Mouse (Mus musculus): ENCODE data around the gene Mtmr14. TPM values are rescaled to one million over a fixed set of nuclear protein-coding genes. Genes with fewer than 3 reads are reported as not detected.

Mtmr14 gene
- polyA plus RNA-seq, 1 experiment, result 19.5 TPM

DNA sequence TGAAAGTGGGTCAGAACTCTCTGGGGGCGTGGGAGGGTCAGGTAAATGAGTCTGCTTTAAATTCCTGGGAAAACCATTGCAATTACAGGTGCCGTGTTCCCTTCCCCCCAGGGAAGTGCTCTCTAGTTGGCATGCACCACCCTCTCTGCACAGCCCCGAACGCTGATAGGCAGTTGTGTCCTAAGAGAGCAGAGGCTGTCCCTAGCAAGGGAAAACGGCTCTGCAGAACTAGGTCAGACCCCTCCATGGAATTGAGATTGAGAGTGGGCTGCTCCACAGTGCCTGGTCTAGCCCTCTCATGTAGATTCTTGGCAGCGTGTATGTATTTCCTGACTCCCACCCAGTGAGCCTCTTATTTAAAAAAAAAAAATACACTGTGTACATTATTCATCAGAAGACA, 25.9 kb downstream of the Mtmr14 start:
- Histone ChIP-seq H3K36me3 (ENCODE audit: control insufficient read depth, insufficient read depth) (peaks cover 36% of the 10 kb centered on the region), H3ac (ENCODE audit: control insufficient read depth, insufficient read length, low read depth) (no peak overlapping the region)

DNA sequence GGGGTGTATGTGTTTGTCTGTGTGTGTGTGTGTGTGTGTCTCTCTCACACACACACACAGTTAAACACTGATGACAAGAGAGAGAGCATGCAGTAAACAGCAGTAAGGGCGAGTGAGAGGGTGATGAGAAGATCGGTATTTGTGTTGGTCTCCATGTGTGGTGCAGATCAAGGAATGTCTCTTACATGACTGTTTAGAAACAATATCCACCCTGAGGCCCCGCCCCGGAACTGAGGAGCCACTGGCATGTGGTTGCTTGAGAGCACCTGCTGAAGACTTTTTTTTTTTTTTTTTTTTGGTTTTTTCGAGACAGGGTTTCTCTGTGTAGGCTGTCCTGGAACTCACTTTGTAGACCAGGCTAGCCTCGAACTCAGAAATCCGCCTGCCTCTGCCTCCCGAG, 26.8 kb downstream of the Mtmr14 start:
- H3K79me2 ChIP-seq (ENCODE audit: control insufficient read depth, insufficient read depth), result no peaks in the 10 kb centered on the region
- TF ChIP-seq MYOG (IDR thresholded peaks at IDR 0.05; ENCODE audit: control insufficient read depth, extremely low read depth, insufficient read length) (no peak), CEBPB (IDR thresholded peaks at IDR 0.05; ENCODE audit: low read depth) (no peak), FOSL1 (IDR thresholded peaks at IDR 0.05; ENCODE audit: insufficient read depth, low read length, poor library complexity, severe bottlenecking) (no peak), USF1 (IDR thresholded peaks at IDR 0.05; ENCODE audit: low read depth) (no peak), MYOD1 (IDR thresholded peaks at IDR 0.05; ENCODE audit: control insufficient read depth, insufficient read length, low read depth) (no peak), MAX (IDR thresholded peaks at IDR 0.05) (no peak), CTCF (IDR thresholded peaks at IDR 0.05; ENCODE audit: control insufficient read depth, insufficient read depth, insufficient read length) (no peak)
- no peaks in the 10 kb centered on the region for H3K79me3 ChIP-seq (ENCODE audit: low read depth)
- H3K27me3 ChIP-seq (ENCODE audit: control insufficient read depth, insufficient read depth, insufficient read length), result no peaks in the 10 kb centered on the region
- no peak overlapping the region for H3K4me3 ChIP-seq (ENCODE audit: insufficient read depth, poor library complexity, severe bottlenecking)
- peaks cover 37% of the 10 kb centered on the region for H3K36me3 ChIP-seq (ENCODE audit: control insufficient read depth, insufficient read depth)
- H3ac ChIP-seq (ENCODE audit: control insufficient read depth, insufficient read length, low read depth), result no peak overlapping the region

More for the DNA sequence above, 25.9 kb downstream of the Mtmr14 start:
- no peaks in the 10 kb centered on the region for H3K79me3 ChIP-seq (ENCODE audit: low read depth)
- H3K4me3 ChIP-seq (ENCODE audit: insufficient read depth, poor library complexity, severe bottlenecking), result no peak overlapping the region
- TF ChIP-seq FOSL1 (IDR thresholded peaks at IDR 0.05; ENCODE audit: insufficient read depth, low read length, poor library complexity, severe bottlenecking) (no peak), MYOG (IDR thresholded peaks at IDR 0.05; ENCODE audit: control insufficient read depth, extremely low read depth, insufficient read length) (no peak), MYOD1 (IDR thresholded peaks at IDR 0.05; ENCODE audit: control insufficient read depth, insufficient read length, low read depth) (no peak), CEBPB (IDR thresholded peaks at IDR 0.05; ENCODE audit: low read depth) (no peak), USF1 (IDR thresholded peaks at IDR 0.05; ENCODE audit: low read depth) (no peak), MAX (IDR thresholded peaks at IDR 0.05) (no peak), CTCF (IDR thresholded peaks at IDR 0.05; ENCODE audit: control insufficient read depth, insufficient read depth, insufficient read length) (no peak)
- no peaks in the 10 kb centered on the region for H3K27me3 ChIP-seq (ENCODE audit: control insufficient read depth, insufficient read depth, insufficient read length)
- H3K79me2 ChIP-seq (ENCODE audit: control insufficient read depth, insufficient read depth), result no peaks in the 10 kb centered on the region

DNA sequence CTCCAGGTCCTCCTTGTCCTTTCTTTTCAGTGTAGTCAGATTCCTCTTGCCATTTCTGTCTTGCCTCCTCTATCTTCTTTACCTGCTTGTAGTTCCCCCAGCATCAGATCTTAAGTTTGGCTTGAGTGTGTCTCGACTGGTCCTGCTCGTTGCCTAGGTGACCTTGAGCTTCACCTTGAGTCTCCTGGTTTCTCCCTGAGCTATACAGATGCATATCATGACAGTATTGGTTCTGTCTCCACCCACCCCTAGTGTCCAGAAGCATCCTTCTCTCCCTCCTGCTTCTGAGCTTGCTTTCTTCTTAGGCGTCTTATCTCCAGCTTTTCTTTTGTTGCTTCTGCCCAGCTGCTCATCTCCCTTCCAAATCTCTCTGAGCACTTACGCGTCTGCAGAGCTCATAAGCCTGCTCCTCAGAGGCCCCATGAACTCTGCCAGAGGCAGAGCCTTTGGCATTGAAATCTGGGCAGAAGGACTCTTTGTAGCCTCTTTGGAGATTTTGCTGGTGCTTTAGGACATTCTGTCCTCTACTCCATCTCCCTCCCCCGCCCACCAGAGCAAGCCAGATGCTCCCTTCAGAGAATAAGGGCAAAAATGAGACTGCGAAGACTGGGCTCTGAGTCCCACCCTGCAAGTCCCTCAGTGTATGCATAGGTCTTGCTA, 29.5 kb downstream of the Mtmr14 start:
- Histone ChIP-seq H3K27me3 (ENCODE audit: control insufficient read depth, insufficient read depth, insufficient read length) (no peaks in the 10 kb centered on the region), H3K36me3 (ENCODE audit: control insufficient read depth, insufficient read depth) (peaks cover 37% of the 10 kb centered on the region), H3K4me3 (ENCODE audit: insufficient read depth, poor library complexity, severe bottlenecking) (no peak overlapping the region), H3K79me2 (ENCODE audit: control insufficient read depth, insufficient read depth) (no peaks in the 10 kb centered on the region), H3K79me3 (ENCODE audit: low read depth) (no peaks in the 10 kb centered on the region), H3ac (ENCODE audit: control insufficient read depth, insufficient read length, low read depth) (no peak overlapping the region)
- no peak for TF ChIP-seq USF1 (IDR thresholded peaks at IDR 0.05; ENCODE audit: low read depth)
- TF ChIP-seq CTCF (IDR thresholded peaks at IDR 0.05; ENCODE audit: control insufficient read depth, insufficient read depth, insufficient read length), result no peak
- TF ChIP-seq CEBPB (IDR thresholded peaks at IDR 0.05; ENCODE audit: low read depth), result no peak
- no peak for TF ChIP-seq MYOD1 (IDR thresholded peaks at IDR 0.05; ENCODE audit: control insufficient read depth, insufficient read length, low read depth)
- TF ChIP-seq MYOG (IDR thresholded peaks at IDR 0.05; ENCODE audit: control insufficient read depth, extremely low read depth, insufficient read length), result no peak
- no peak for TF ChIP-seq FOSL1 (IDR thresholded peaks at IDR 0.05; ENCODE audit: insufficient read depth, low read length, poor library complexity, severe bottlenecking)
- TF ChIP-seq MAX (IDR thresholded peaks at IDR 0.05), result no peak

DNA sequence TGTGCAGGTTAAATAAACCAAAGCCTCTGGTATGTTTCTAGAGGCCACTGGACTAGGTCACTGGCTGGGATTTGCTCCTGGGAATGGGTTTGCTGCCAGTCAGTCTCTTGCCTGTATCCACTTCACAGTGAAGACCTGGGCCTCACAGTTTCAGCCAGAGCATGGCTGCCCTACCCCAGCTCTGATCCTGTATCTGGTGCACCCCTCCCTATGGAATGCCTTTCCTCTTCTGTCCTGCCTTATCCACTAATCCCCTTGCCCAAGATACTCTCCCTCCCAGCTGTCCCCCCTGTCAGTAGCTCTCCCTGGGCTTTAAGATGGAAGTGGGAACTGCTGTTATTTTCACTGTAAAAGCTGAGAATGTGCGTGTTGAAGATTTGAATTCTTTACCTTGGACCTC, 30.3 kb downstream of the Mtmr14 start:
- TF ChIP-seq FOSL1 (IDR thresholded peaks at IDR 0.05; ENCODE audit: insufficient read depth, low read length, poor library complexity, severe bottlenecking) (no peak), CTCF (IDR thresholded peaks at IDR 0.05; ENCODE audit: control insufficient read depth, insufficient read depth, insufficient read length) (no peak), MYOG (IDR thresholded peaks at IDR 0.05; ENCODE audit: control insufficient read depth, extremely low read depth, insufficient read length) (no peak), MYOD1 (IDR thresholded peaks at IDR 0.05; ENCODE audit: control insufficient read depth, insufficient read length, low read depth) (no peak), USF1 (IDR thresholded peaks at IDR 0.05; ENCODE audit: low read depth) (no peak), MAX (IDR thresholded peaks at IDR 0.05) (no peak), CEBPB (IDR thresholded peaks at IDR 0.05; ENCODE audit: low read depth) (no peak)
- no peaks in the 10 kb centered on the region for H3K27me3 ChIP-seq (ENCODE audit: control insufficient read depth, insufficient read depth, insufficient read length)
- peaks cover 32% of the 10 kb centered on the region for H3K36me3 ChIP-seq (ENCODE audit: control insufficient read depth, insufficient read depth)
- H3K4me3 ChIP-seq (ENCODE audit: insufficient read depth, poor library complexity, severe bottlenecking), result no peak overlapping the region
- no peaks in the 10 kb centered on the region for H3K79me2 ChIP-seq (ENCODE audit: control insufficient read depth, insufficient read depth)
- H3K79me3 ChIP-seq (ENCODE audit: low read depth), result no peaks in the 10 kb centered on the region
- no peak overlapping the region for H3ac ChIP-seq (ENCODE audit: control insufficient read depth, insufficient read length, low read depth)

DNA sequence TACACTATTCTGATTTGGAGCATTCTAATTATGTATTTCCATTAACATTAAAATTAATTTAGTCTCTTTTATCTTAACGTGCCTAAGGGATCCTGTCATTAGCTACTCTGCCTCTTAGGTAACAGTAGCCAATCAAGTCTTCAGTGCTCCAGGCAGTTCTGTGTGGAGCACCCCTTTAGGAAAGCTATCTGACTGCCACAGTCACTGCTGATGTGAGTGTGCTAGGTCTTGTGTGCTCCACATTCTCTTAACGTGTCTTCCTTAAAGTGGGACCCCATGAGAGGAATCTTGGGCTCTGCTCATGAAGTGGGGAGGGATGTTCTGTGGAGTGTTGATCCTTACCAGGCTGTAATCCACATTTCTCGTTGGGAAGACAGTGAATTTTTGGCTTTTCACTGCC, 34.7 kb downstream of the Mtmr14 start:
- Histone ChIP-seq H3K36me3 (ENCODE audit: control insufficient read depth, insufficient read depth) (peaks cover 20% of the 10 kb centered on the region), H3K79me3 (ENCODE audit: low read depth) (no peaks in the 10 kb centered on the region), H3K27me3 (ENCODE audit: control insufficient read depth, insufficient read depth, insufficient read length) (no peaks in the 10 kb centered on the region), H3ac (ENCODE audit: control insufficient read depth, insufficient read length, low read depth) (no peak overlapping the region), H3K4me3 (ENCODE audit: insufficient read depth, poor library complexity, severe bottlenecking) (no peak overlapping the region), H3K79me2 (ENCODE audit: control insufficient read depth, insufficient read depth) (no peaks in the 10 kb centered on the region)
- TF ChIP-seq MYOD1 (IDR thresholded peaks at IDR 0.05; ENCODE audit: control insufficient read depth, insufficient read length, low read depth), result no peak
- no peak for TF ChIP-seq USF1 (IDR thresholded peaks at IDR 0.05; ENCODE audit: low read depth)
- no peak for TF ChIP-seq MYOG (IDR thresholded peaks at IDR 0.05; ENCODE audit: control insufficient read depth, extremely low read depth, insufficient read length)
- no peak for TF ChIP-seq FOSL1 (IDR thresholded peaks at IDR 0.05; ENCODE audit: insufficient read depth, low read length, poor library complexity, severe bottlenecking)
- TF ChIP-seq CEBPB (IDR thresholded peaks at IDR 0.05; ENCODE audit: low read depth), result no peak
- no peak for TF ChIP-seq CTCF (IDR thresholded peaks at IDR 0.05; ENCODE audit: control insufficient read depth, insufficient read depth, insufficient read length)
- no peak for TF ChIP-seq MAX (IDR thresholded peaks at IDR 0.05)

Measured in C2C12 (cell line).